Mouse (Mus musculus): ENCODE measurements around the gene Pik3ip1. TPM values are rescaled to one million over a fixed set of nuclear protein-coding genes. Genes with fewer than 3 reads are reported as not detected.

Gene Pik3ip1
- polyA plus RNA-seq, 1 experiment from 2014 or later: 25.4 TPM

GRCm38 (mm10) chr11:3392526-3392925 lies 62.3 kb downstream of the Pik3ip1 start:
- 84% methylated on average over 8 of the region's 8 CpGs for WGBS
- Histone ChIP-seq H3K4me3 (no peak overlapping the region), H3K4me2 (no peak overlapping the region), H3K4me1 (replicated peaks) (peaks cover 14% of the 10 kb centered on the region), H3K9ac (no peak overlapping the region), H3K9me3 (no peaks in the 10 kb centered on the region), H3K27me3 (no peaks in the 10 kb centered on the region), H3K27ac (no peak overlapping the region), H3K36me3 (no peaks in the 10 kb centered on the region)
- ATAC-seq (ENCODE audit: low FRiP score): no peak

Other genes with a start within 250 kb of the Pik3ip1 start
- gene Sfi1, start 136.9 kb upstream of the Pik3ip1 start, polyA plus RNA-seq (2015; fragmentation: Nextera tagmentation; extraction: Ambion mirVana): 13.5 and 16.2 TPM in 2 replicates
- 50.4 and 52.4 TPM in 2 replicates for gene Eif4enif1, start 128.0 kb upstream of the Pik3ip1 start, polyA plus RNA-seq (2015; fragmentation: Nextera tagmentation; extraction: Ambion mirVana)
- gene Drg1, start 64.0 kb upstream of the Pik3ip1 start, polyA plus RNA-seq (2015; fragmentation: Nextera tagmentation; extraction: Ambion mirVana): 235 and 243 TPM in 2 replicates
- gene Patz1, start 41.5 kb upstream of the Pik3ip1 start, polyA plus RNA-seq (2015; fragmentation: Nextera tagmentation; extraction: Ambion mirVana): 69.6 TPM in 2 replicates
- gene Limk2, start 78.8 kb downstream of the Pik3ip1 start, polyA plus RNA-seq (2015; fragmentation: Nextera tagmentation; extraction: Ambion mirVana): 138 and 150 TPM in 2 replicates
- gene Rnf185, start 122.0 kb downstream of the Pik3ip1 start, polyA plus RNA-seq (2015; fragmentation: Nextera tagmentation; extraction: Ambion mirVana): 42.9 and 43.7 TPM in 2 replicates
- gene Pla2g3, start 157.9 kb downstream of the Pik3ip1 start, polyA plus RNA-seq (2015; fragmentation: Nextera tagmentation; extraction: Ambion mirVana): 0.61 and 0.62 TPM in 2 replicates
- 3.3 and 4.1 TPM in 2 replicates for gene Inpp5j, start 174.4 kb downstream of the Pik3ip1 start, polyA plus RNA-seq (2015; fragmentation: Nextera tagmentation; extraction: Ambion mirVana)
- 55.8 and 58.4 TPM in 2 replicates for gene Selenom, start 184.3 kb downstream of the Pik3ip1 start, polyA plus RNA-seq (2015; fragmentation: Nextera tagmentation; extraction: Ambion mirVana)
- 16.7 and 17.7 TPM in 2 replicates for gene Smtn, start 210.2 kb downstream of the Pik3ip1 start, polyA plus RNA-seq (2015; fragmentation: Nextera tagmentation; extraction: Ambion mirVana)

Measured in hindbrain, embryonic 13.5 days (tissue).